Mouse (Mus musculus) brain, embryonic 14.5 days (tissue): ENCODE data around the gene A230050P20Rik.

Source experiments
- CTCF ChIP-seq: fragments of 200-500 bp; IDR thresholded peaks from 2 replicates; pipeline ENCODE4 v1.5.1; 2012; ENCODE audit warnings: inconsistent platforms, mild to moderate bottlenecking, moderate library complexity, borderline replicate concordance; ENCODE audit not compliant: insufficient read depth, insufficient read length; ENCODE audit errors: extremely low read depth
- POLR2A ChIP-seq: fragments of 200-500 bp; IDR thresholded peaks from 2 replicates; pipeline ENCODE4 v1.6.1; 2012; ENCODE audit warnings: mild to moderate bottlenecking, inconsistent platforms, borderline replicate concordance; ENCODE audit not compliant: poor library complexity, insufficient read depth, insufficient read length, severe bottlenecking; ENCODE audit errors: extremely low read depth

DNA sequence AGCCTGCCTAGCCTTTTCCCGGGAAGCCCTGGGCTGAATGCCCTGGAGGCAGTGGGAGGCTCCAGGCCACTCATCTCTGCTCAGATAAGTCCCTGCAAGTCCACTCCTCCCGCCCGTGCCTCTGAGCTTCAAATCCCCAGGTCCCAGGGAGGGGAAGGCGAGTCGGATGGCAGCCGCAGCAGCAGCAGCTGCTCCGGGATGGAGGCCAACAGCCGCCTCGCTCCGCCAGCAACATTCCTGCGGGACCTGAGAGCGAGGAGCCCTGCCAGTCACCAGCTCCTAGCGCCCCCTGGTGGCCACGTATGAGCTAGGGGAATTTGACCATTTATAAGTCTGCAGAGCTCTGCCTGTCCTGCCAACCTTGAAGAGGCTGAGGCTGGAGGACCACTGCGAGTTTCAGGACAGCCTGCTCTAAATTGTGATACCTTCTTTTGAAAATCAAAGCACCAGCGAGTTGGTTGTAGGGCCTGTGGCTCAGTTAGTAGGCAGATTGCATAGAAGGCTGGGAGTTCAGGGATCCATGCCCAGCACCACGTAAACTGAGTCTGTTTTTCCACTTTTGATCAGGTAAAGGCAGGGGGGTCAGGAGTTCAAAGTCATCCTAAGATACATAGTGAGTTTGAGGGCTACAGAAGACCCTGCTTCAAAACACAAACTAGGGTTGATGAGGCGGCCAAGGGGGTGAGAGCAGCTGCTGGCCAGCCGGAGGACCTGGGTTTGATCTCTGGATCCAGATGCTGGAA is 37.4 kb upstream of the A230050P20Rik start:
- TF ChIP-seq CTCF (peak; percentile 94), POLR2A (no peak)
